Mouse (Mus musculus): ENCODE measurements at regions not wholly inside any gene's neighbourhood (a gene's known extent, or its start where the extent isn't known, plus 50 kb on each side); places are given as distances from the start of the nearest gene placed in this dataset.

GRCm38 (mm10) chr4:83984671-83985391 lies 459.5 kb downstream of the Ccdc171 start:
- TF ChIP-seq POLR2A (IDR thresholded peaks at IDR 0.05; ENCODE audit: control insufficient read depth, low read depth, low read length), result no peak
- TF ChIP-seq CTCF (IDR thresholded peaks at IDR 0.05; ENCODE audit: control insufficient read depth, insufficient read depth, insufficient replicate concordance, low read depth, low read length), result no peak
